Mouse (Mus musculus) midbrain, embryonic 16.5 days (tissue): Measurements from ENCODE around the gene Ivns1abp. TPM values are rescaled to one million over a fixed set of nuclear protein-coding genes. Genes with fewer than 3 reads are reported as not detected.
A peak's percentile ranks its signal among the peaks of the same experiment; 100 is the strongest.

Experiments used
- ATAC-seq: fragments of 200-750 bp; cut with Nextera tagmentation; 2 replicates; pipeline ENCODE4 v1.8.0; 2017; ENCODE audit warnings: moderate TSS enrichment
- H3K27ac ChIP-seq: fragments of 300-500 bp; sonication (generic); 2 replicates; pipeline ENCODE4 v1.5.1; 2014; ENCODE audit warnings: mild to moderate bottlenecking, low read length, mixed read lengths
- H3K27me3 ChIP-seq: fragments of 300-500 bp; sonication (generic); 2 replicates; pipeline ENCODE4 v1.6.1; 2014; ENCODE audit warnings: low read depth, low read length, mixed read lengths; ENCODE audit not compliant: control insufficient read depth, insufficient read depth
- H3K36me3 ChIP-seq: fragments of 300-500 bp; sonication (generic); 2 replicates; pipeline ENCODE4 v1.6.1; 2014; ENCODE audit warnings: mild to moderate bottlenecking, low read length, moderate library complexity, mixed read lengths; ENCODE audit not compliant: control insufficient read depth, insufficient read depth
- H3K4me1 ChIP-seq: fragments of 300-500 bp; sonication (generic); 2 replicates; pipeline ENCODE4 v1.6.1; 2014; ENCODE audit warnings: mild to moderate bottlenecking, low read length, mixed read lengths; ENCODE audit not compliant: control insufficient read depth, insufficient read depth
- H3K4me2 ChIP-seq: fragments of 300-500 bp; sonication (generic); 2 replicates; pipeline ENCODE4 v1.6.1; 2014; ENCODE audit warnings: mild to moderate bottlenecking, low read length, mixed read lengths
- H3K4me3 ChIP-seq: fragments of 300-500 bp; sonication (generic); 2 replicates; pipeline ENCODE4 v1.5.1; 2014; ENCODE audit warnings: low read depth, mild to moderate bottlenecking, low read length, moderate library complexity, mixed read lengths
- H3K9ac ChIP-seq: fragments of 300-500 bp; sonication (generic); 2 replicates; pipeline ENCODE4 v1.6.1; 2014; ENCODE audit warnings: low read depth, low read length, mixed read lengths
- H3K9me3 ChIP-seq: fragments of 300-500 bp; sonication (generic); replicated peaks from 2 replicates; pipeline ENCODE4 v1.6.1; 2014; ENCODE audit warnings: mild to moderate bottlenecking, low read length, mixed read lengths; ENCODE audit not compliant: control insufficient read depth, poor library complexity, severe bottlenecking
- WGBS: fragments of 180-500 bp; shearing (Covaris S2); extraction: QIAGEN DNeasy Blood & Tissue Kit; methylation state at CpG from one replicate; pipeline ENCODE4 v1.1.7; 2014; 5-methylcytosine and 5-hydroxymethylcytosine counted together
- polyA plus RNA-seq: library from polyadenylated mRNA; unstranded; fragments of >200 nt; fragmentation: Nextera tagmentation; extraction: Ambion mirVana; gene quantifications from 2 replicates; pipeline ENCODE4 v1.2.1, GENCODE M21; 2015

Gene Ivns1abp
- polyA plus RNA-seq, 1 experiment from 2014 or later: 260 TPM

- Histone ChIP-seq H3K4me2 (no peak overlapping the region), H3K4me3 (no peak overlapping the region), H3K36me3 (no peaks in the 10 kb centered on the region), H3K27me3 (no peaks in the 10 kb centered on the region), H3K9ac (no peak overlapping the region), H3K4me1 (no peaks in the 10 kb centered on the region), H3K9me3 (no peaks in the 10 kb centered on the region), H3K27ac (no peak overlapping the region)
- ATAC-seq: no peak
- WGBS: 78% methylated on average over 7 of the region's 7 CpGs
Observed at GRCm38 (mm10) chr1:151329601-151330000, 14.7 kb upstream of the Ivns1abp start.

GRCm38 (mm10) chr1:151332819-151333218, 11.5 kb upstream of the Ivns1abp start:
- no peaks in the 10 kb centered on the region for H3K4me1 ChIP-seq
- H3K9ac ChIP-seq: no peak overlapping the region
- no peak overlapping the region for H3K4me3 ChIP-seq
- ATAC-seq: no peak
- no peaks in the 10 kb centered on the region for H3K27me3 ChIP-seq
- no peak overlapping the region for H3K4me2 ChIP-seq
- no peaks in the 10 kb centered on the region for H3K9me3 ChIP-seq
- 97% methylated on average over 3 of the region's 3 CpGs for WGBS
- H3K36me3 ChIP-seq: no peaks in the 10 kb centered on the region
- no peak overlapping the region for H3K27ac ChIP-seq

- H3K4me2 ChIP-seq: no peak overlapping the region
- ATAC-seq: no peak
Observed at GRCm38 (mm10) chr1:151338234-151338633, 6.0 kb upstream of the Ivns1abp start.

GRCm38 (mm10) chr1:151338941-151339340, 5.3 kb upstream of the Ivns1abp start:
- WGBS: 43% methylated on average over 2 of the region's 2 CpGs
- no peak overlapping the region for H3K9ac ChIP-seq

More at GRCm38 (mm10) chr1:151338234-151338633, 6.0 kb upstream of the Ivns1abp start:
- Histone ChIP-seq H3K4me3 (no peak overlapping the region), H3K36me3 (no peaks in the 10 kb centered on the region), H3K27me3 (no peaks in the 10 kb centered on the region), H3K9ac (no peak overlapping the region), H3K9me3 (no peaks in the 10 kb centered on the region), H3K27ac (no peak overlapping the region), H3K4me1 (peaks cover 5% of the 10 kb centered on the region)

DNA sequence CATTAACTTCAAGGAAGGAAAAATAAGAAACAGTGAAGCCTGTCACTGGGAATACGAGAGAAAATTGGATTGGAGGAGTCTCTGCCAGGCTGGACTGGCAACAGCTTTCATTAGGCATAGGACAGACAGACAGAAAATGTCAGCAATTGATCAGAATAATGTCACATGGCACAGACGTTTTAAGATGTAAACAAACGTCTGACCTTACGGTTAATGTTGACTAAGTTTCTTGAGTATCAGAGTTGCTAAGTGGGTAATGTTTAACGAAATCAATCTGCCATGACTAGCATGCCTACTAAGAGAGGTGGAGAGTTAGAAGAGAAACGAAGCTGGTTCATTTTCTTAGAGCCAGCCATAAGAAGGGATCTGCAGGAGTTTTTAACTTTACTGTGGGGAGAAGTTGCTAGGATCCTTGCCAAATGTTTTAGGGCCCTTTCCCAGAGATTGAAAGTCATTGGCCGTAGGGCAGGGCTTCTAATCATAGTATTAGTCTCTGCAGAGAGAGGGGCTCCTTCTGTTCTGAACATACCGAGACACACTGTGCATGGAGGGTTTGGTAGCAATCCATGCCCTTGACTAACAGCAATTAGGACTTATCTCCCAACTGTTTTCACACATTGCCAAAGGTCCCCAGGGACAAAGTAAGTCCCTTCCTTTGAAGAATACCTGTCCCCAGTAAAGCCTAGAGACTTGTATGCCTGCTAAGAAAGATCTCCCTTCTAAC, 2.8 kb upstream of the Ivns1abp start:
- H3K27me3 ChIP-seq: no peaks in the 10 kb centered on the region
- no peak overlapping the region for H3K9ac ChIP-seq
- H3K36me3 ChIP-seq: no peaks in the 10 kb centered on the region
- no peak overlapping the region for H3K4me2 ChIP-seq
- no peak overlapping the region for H3K4me3 ChIP-seq
- ATAC-seq: no peak
- H3K9me3 ChIP-seq: no peaks in the 10 kb centered on the region
- WGBS: 77% methylated on average over 8 of the region's 8 CpGs
- peaks cover 17% of the 10 kb centered on the region for H3K4me1 ChIP-seq
- H3K27ac ChIP-seq: no peak overlapping the region

More at GRCm38 (mm10) chr1:151338941-151339340, 5.3 kb upstream of the Ivns1abp start:
- Histone ChIP-seq H3K4me2 (no peak overlapping the region), H3K4me3 (no peak overlapping the region), H3K4me1 (peaks cover 10% of the 10 kb centered on the region), H3K36me3 (no peaks in the 10 kb centered on the region), H3K27ac (no peak overlapping the region), H3K9me3 (no peaks in the 10 kb centered on the region), H3K27me3 (no peaks in the 10 kb centered on the region)
- ATAC-seq: no peak

- Histone ChIP-seq H3K9me3 (no peaks in the 10 kb centered on the region), H3K9ac (no peak overlapping the region), H3K27me3 (no peaks in the 10 kb centered on the region), H3K4me1 (peaks cover 24% of the 10 kb centered on the region), H3K4me2 (no peak overlapping the region), H3K27ac (no peak overlapping the region), H3K36me3 (no peaks in the 10 kb centered on the region), H3K4me3 (no peak overlapping the region)
- no peak for ATAC-seq
- 57% methylated on average over 2 of the region's 3 CpGs for WGBS
Observed at GRCm38 (mm10) chr1:151342311-151342710, 2.0 kb upstream of the Ivns1abp start.

GRCm38 (mm10) chr1:151342968-151343367, 1.3 kb upstream of the Ivns1abp start:
- Histone ChIP-seq H3K36me3 (no peaks in the 10 kb centered on the region), H3K4me3 (peak overlapping the region; percentile 2; the same call in 1 of the 2 replicates), H3K4me2 (peak overlapping the region; percentile 60; the same call in 1 of the 2 replicates), H3K9me3 (no peaks in the 10 kb centered on the region), H3K4me1 (peaks cover 24% of the 10 kb centered on the region), H3K27me3 (no peaks in the 10 kb centered on the region), H3K27ac (no peak overlapping the region), H3K9ac (0 out of 2 replicates have a peak overlapping the region, but pooled peaks have one; percentile 3)
- 28% methylated on average over 6 of the region's 6 CpGs for WGBS
- ATAC-seq: no peak

GRCm38 (mm10) chr1:151343571-151344282, 550 bp upstream of the Ivns1abp start:
- Histone ChIP-seq H3K4me3 (peak overlapping the region; percentile 71), H3K4me2 (peak overlapping the region; percentile 60), H3K9ac (peak overlapping the region; percentile 57), H3K27me3 (no peaks in the 10 kb centered on the region), H3K36me3 (no peaks in the 10 kb centered on the region), H3K4me1 (peaks cover 27% of the 10 kb centered on the region), H3K9me3 (no peaks in the 10 kb centered on the region), H3K27ac (peak overlapping the region; percentile 75)
- peak; percentile 57; the same call in 1 of the 2 replicates for ATAC-seq
- WGBS: 1% methylated on average over 17 of the region's 17 CpGs
